Mouse (Mus musculus) MEL (cell line): Measurements from ENCODE around the gene Rfx7.

Experiments
- CHD2 ChIP-seq: IDR thresholded peaks from 2 replicates; pipeline ENCODE4 v1.6.1; 2011; ENCODE audit warnings: low read length, improper control_type of control experiment
- CTCF ChIP-seq, 3 experiments: IDR thresholded peaks in 2 of 3; conservative IDR thresholded peaks in 1 of 3; 2 replicates each; pipeline ENCODE4 v1.5.1; 2011 to 2012; ENCODE audit warnings: low read length in 3 of 3, low read depth in 2 of 3, mild to moderate bottlenecking in 2 of 3, improper control_type of control experiment in 1 of 3, inconsistent platforms in 1 of 3, mixed read lengths in 1 of 3, moderate library complexity in 1 of 3; ENCODE audit not compliant: control insufficient read depth in 1 of 3, insufficient read depth in 1 of 3, poor library complexity in 1 of 3, severe bottlenecking in 1 of 3
- E2F4 ChIP-seq: IDR thresholded peaks from 2 replicates; pipeline ENCODE4 v1.6.1; 2011; ENCODE audit warnings: low read depth, low read length, improper control_type of control experiment, borderline replicate concordance
- GATA1 ChIP-seq: IDR thresholded peaks from 2 replicates; pipeline ENCODE4 v1.6.1; 2011; ENCODE audit warnings: low read depth, low read length, improper control_type of control experiment
- JUND ChIP-seq: IDR thresholded peaks from 2 replicates; pipeline ENCODE4 v1.6.1; 2011; ENCODE audit warnings: low read depth, mild to moderate bottlenecking, improper control_type of control experiment, low read length
- MEF2A ChIP-seq: IDR thresholded peaks from 2 replicates; pipeline ENCODE4 v1.6.1; 2014; ENCODE audit warnings: low read depth, mild to moderate bottlenecking, inconsistent platforms, low read length, improper control_type of control experiment; ENCODE audit not compliant: poor library complexity, insufficient replicate concordance, severe bottlenecking; ENCODE audit errors: extremely low read depth
- POLR2A ChIP-seq, 2 experiments: IDR thresholded peaks; 2 replicates each; pipeline ENCODE4 v1.6.1; 2011 to 2012; ENCODE audit warnings: low read length in 2 of 2, mild to moderate bottlenecking in 2 of 2, control low read depth in 1 of 2, improper control_type of control experiment in 1 of 2, low read depth in 1 of 2, moderate library complexity in 1 of 2; ENCODE audit not compliant: control insufficient read depth in 1 of 2, insufficient read depth in 1 of 2, poor library complexity in 1 of 2
- SMC3 ChIP-seq: IDR thresholded peaks from 2 replicates; pipeline ENCODE4 v1.6.1; 2011; ENCODE audit warnings: low read depth, low read length, improper control_type of control experiment
- ZC3H11A ChIP-seq: IDR thresholded peaks from 2 replicates; pipeline ENCODE4 v1.6.1; 2012; ENCODE audit warnings: low read depth, mild to moderate bottlenecking, inconsistent platforms, low read length, improper control_type of control experiment

DNA sequence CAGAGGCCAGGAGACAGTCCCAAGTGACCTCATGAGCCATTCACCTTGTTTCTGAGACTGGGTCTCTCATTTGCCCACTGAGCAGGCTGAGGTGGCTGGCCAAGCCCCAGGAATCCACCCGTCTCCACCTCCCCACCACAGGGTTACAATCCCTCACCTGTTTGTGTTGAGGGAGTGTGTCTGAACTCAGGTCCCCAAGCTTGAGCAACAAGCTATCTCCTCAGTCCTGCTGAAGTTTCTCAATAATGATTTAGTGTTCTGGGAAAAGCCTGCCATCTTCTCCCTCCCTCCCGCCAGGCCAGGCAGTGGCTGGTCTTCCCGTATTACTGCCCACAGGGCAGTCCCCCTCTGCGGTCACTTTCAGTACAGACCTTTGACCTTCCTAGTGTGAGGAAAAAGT lies 124.5 kb downstream of the Rfx7 start:
- TF ChIP-seq ZC3H11A (no peak), CTCF (IDR thresholded peaks at IDR 0.05 in 2 of 3, conservative IDR thresholded peaks at IDR 0.05 in 1 of 3; ENCODE audit: control insufficient read depth in 1 of 3, insufficient read depth in 1 of 3, low read depth in 2 of 3, low read length in 3 of 3, poor library complexity in 1 of 3, severe bottlenecking in 1 of 3) (no peak), POLR2A (IDR thresholded peaks at IDR 0.05; ENCODE audit: control insufficient read depth in 1 of 2, insufficient read depth in 1 of 2, low read depth in 1 of 2, low read length in 2 of 2, poor library complexity in 1 of 2) (no peak), GATA1 (no peak), E2F4 (no peak), CHD2 (no peak), SMC3 (no peak), MEF2A (no peak), JUND (no peak)
